Mouse (Mus musculus) G1E (cell line): ENCODE data around the gene Rfx3. TPM values are rescaled to one million over a fixed set of nuclear protein-coding genes. Genes with fewer than 3 reads are reported as not detected.
A peak's percentile ranks its signal among the peaks of the same experiment; 100 is the strongest.

ENCODE experiments used
- ATAC-seq: 2 replicates; pipeline ENCODE4 v1.8.0; 2016; ENCODE audit warnings: mild to moderate bottlenecking; ENCODE audit not compliant: insufficient number of reproducible peaks, poor library complexity, low FRiP score, severe bottlenecking; ENCODE audit errors: extremely low read depth
- DNase-seq: peaks from one replicate; pipeline ENCODE4 v3.0.0; 2012; ENCODE audit warnings: low spot score
- H3K27me3 ChIP-seq: 2 replicates; pipeline ENCODE4 v1.6.1; 2012; ENCODE audit warnings: mild to moderate bottlenecking, low read length, inconsistent platforms; ENCODE audit not compliant: insufficient read depth
- H3K36me3 ChIP-seq: replicated peaks from 2 replicates; pipeline ENCODE3; 2012; ENCODE audit warnings: mild to moderate bottlenecking, inconsistent platforms
- H3K4me1 ChIP-seq: 2 replicates; pipeline ENCODE4 v1.6.1; 2012; ENCODE audit warnings: low read depth, low read length, inconsistent platforms, mixed read lengths; ENCODE audit not compliant: insufficient read depth
- H3K4me3 ChIP-seq: 2 replicates; pipeline ENCODE4 v1.5.1; 2012; ENCODE audit warnings: low read depth, mild to moderate bottlenecking, inconsistent platforms, low read length, moderate library complexity, mixed read lengths
- H3K9me3 ChIP-seq: replicated peaks from 2 replicates; pipeline ENCODE4 v1.6.1; 2012; ENCODE audit warnings: inconsistent platforms
- CTCF ChIP-seq: IDR thresholded peaks from 2 replicates; pipeline ENCODE4 v1.5.1; 2012; ENCODE audit warnings: low read depth, low read length, inconsistent platforms, mixed read lengths
- GATA1 ChIP-seq: IDR thresholded peaks from 2 replicates; pipeline ENCODE4 v1.6.1; 2012; ENCODE audit warnings: borderline replicate concordance, low read length, inconsistent platforms, mixed read lengths
- GATA2 ChIP-seq: IDR thresholded peaks from 2 replicates; pipeline ENCODE4 v1.6.1; 2012; ENCODE audit warnings: low read depth, low read length, inconsistent platforms, borderline replicate concordance
- POLR2AphosphoS5 ChIP-seq: IDR thresholded peaks from 2 replicates; pipeline ENCODE4 v1.6.1; 2012; ENCODE audit warnings: low read depth, low read length, inconsistent platforms; ENCODE audit not compliant: insufficient replicate concordance
- TAL1 ChIP-seq: conservative IDR thresholded peaks from 2 replicates; pipeline ENCODE4 v1.6.1; 2012; ENCODE audit warnings: low read depth, low read length, inconsistent platforms, mixed read lengths
- polyA plus RNA-seq: library from polyadenylated mRNA; stranded (reverse); fragments of >175 nt; gene quantifications from 2 replicates; pipeline ENCODE4 v1.2.3, GENCODE M21; 2012
- total RNA-seq, 2 experiments: library from RNA; stranded (forward) in 1 of 2; stranded (reverse) in 1 of 2; fragments of 200-1000 nt in 1 of 2; fragments of >200 nt in 1 of 2; fragmentation: Nextera tagmentation in 1 of 2; gene quantifications; 2 replicates each; pipeline ENCODE4 v1.2.3; 2014 to 2017

Gene Rfx3
- total and polyA plus RNA-seq, 3 experiments = 0.50 to 13.7 (median 3.8) TPM

DNA sequence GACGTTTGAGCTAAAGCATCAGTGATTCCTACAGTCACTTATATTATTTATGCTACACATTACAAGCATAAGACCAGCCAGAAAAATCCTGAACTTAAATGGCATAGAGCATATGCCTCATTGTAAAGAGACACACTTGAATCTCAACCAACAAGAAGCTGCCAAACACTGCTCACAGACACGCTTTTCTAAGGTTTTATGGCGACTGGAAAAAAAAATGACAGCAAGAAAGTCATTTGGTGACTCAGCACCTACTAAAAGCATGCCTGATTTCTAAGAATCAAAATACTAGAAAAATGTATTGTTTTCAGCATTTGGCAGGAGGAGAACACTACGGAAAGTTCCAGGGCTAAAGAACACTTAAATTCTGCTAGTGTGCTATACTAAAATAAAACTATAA, 163.9 kb downstream of the Rfx3 start:
- Histone ChIP-seq H3K4me3 (no peak overlapping the region), H3K9me3 (no peaks in the 10 kb centered on the region), H3K4me1 (no peaks in the 10 kb centered on the region), H3K27me3 (no peaks in the 10 kb centered on the region), H3K36me3 (peaks cover 2% of the 10 kb centered on the region)
- no peak for ATAC-seq
- DNase-seq = no peak
- TF ChIP-seq POLR2AphosphoS5 = no peak
- no peak for TF ChIP-seq TAL1
- no peak for TF ChIP-seq GATA2
- no peak for TF ChIP-seq GATA1
- TF ChIP-seq CTCF = no peak

DNA sequence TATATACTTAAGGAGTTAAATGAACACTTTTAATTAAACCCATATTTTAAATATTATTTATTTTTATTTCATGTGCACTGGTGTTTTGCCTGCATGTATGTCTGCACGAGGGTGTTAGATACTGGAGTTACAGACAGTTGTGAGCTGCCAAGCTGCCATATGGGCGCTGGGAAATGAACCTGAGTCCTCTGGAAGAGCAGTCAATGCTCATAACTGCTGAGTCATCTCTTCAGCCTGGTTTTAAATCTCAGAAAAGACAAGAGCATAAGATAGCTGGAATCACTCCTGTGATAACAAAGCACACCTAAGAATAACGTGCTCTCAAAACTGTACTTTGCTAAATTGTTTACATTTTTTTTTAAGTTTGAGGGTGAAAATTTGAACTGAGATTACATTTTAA, 172.3 kb downstream of the Rfx3 start:
- H3K27me3 ChIP-seq = no peaks in the 10 kb centered on the region
- no peak for DNase-seq
- H3K4me1 ChIP-seq = no peaks in the 10 kb centered on the region
- no peak for ATAC-seq
- no peak overlapping the region for H3K4me3 ChIP-seq
- TF ChIP-seq CTCF = no peak
- TF ChIP-seq GATA1 = no peak
- TF ChIP-seq TAL1 = no peak
- no peak for TF ChIP-seq GATA2
- TF ChIP-seq POLR2AphosphoS5 = no peak
- no peaks in the 10 kb centered on the region for H3K9me3 ChIP-seq
- no peaks in the 10 kb centered on the region for H3K36me3 ChIP-seq

DNA sequence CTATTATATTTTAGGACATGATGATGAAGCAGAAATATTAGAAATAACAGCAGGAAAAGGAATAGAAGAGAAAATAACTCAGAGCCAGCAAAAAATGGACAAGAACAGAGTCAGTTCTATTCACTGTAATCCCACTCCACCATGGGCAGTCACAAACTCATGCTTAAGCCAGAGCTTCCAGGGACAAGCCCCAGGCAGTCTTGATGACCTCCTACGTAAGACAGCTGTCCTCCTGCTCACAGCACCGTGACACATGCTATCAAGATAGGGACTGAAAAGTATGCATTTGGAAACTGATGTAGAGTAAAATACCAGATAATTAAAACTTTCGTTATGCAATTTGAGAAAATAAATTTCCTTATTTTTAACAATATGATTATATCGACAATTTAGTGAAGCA, 172.9 kb downstream of the Rfx3 start:
- ATAC-seq (no peak), DNase-seq (no peak)
- no peaks in the 10 kb centered on the region for H3K4me1 ChIP-seq
- H3K9me3 ChIP-seq = no peaks in the 10 kb centered on the region
- no peak overlapping the region for H3K4me3 ChIP-seq
- TF ChIP-seq POLR2AphosphoS5 (no peak), TAL1 (no peak), CTCF (no peak), GATA1 (no peak), GATA2 (no peak)
- H3K36me3 ChIP-seq = no peaks in the 10 kb centered on the region
- H3K27me3 ChIP-seq = no peaks in the 10 kb centered on the region

DNA sequence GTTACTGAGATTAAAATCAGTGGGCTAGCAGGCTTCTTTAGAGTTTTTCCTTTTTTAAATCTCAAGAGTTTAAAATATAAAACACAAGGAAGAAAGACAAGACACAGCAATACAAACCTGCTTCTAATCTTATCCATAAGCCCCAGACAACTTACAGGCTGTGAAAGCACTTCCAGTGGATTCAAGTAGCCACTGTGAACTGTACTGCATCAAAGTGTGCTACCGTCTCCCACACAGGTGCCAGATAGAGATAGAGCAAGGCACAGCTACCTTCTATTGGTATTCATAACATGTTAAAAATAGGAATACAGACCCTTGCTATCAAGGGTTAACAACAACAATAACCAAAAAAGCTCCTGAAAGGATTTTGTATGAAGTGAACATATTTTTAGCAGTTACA, 178.5 kb downstream of the Rfx3 start:
- no peak overlapping the region for H3K4me3 ChIP-seq
- no peaks in the 10 kb centered on the region for H3K27me3 ChIP-seq
- DNase-seq = no peak
- TF ChIP-seq GATA1 (no peak), POLR2AphosphoS5 (no peak), TAL1 (no peak), CTCF (no peak), GATA2 (no peak)
- no peaks in the 10 kb centered on the region for H3K9me3 ChIP-seq
- no peaks in the 10 kb centered on the region for H3K36me3 ChIP-seq
- H3K4me1 ChIP-seq = no peaks in the 10 kb centered on the region
- no peak for ATAC-seq

DNA sequence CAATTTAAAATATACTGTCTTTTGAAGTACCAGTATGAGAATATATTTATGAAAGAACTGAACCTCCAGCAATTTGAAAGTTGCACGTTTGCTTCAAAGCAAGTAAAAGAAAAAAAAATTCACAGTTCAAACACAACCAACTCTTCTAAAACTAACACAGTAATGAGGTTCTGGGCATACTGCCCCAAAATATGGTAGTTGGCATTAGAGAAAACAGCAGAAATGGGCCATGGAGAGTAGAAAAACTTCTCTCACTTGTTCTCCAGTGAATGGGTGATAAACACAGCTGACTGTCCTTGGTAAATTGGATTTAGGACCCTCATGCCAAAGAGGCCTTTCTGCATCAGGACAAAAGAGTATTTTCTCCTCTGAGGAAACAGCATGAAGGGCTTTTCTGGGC, 182.7 kb downstream of the Rfx3 start:
- TF ChIP-seq CTCF (no peak), POLR2AphosphoS5 (no peak), GATA2 (no peak), TAL1 (no peak), GATA1 (no peak)
- H3K27me3 ChIP-seq = no peaks in the 10 kb centered on the region

DNA sequence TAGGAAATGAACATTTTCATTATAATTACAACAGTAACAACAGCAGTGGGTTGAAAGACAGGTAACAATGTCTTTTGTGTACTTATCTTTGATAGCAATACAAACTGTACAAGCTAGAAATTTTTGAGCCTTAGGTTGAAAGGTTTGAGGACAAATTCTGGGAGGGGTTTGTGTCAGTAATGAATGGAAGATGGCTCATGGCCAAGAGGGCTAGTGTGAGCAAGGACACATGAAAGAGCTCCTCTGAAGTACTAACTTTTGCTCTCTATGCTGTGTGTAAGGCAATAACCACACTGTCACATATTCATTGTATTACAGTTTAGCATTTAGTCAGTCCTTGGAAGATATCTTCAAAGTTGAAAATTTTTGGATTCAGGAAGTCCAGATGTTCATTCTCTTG, 193.3 kb downstream of the Rfx3 start:
- DNase-seq (no peak), ATAC-seq (no peak)
- H3K36me3 ChIP-seq = peaks cover 4% of the 10 kb centered on the region
- TF ChIP-seq GATA1 (no peak), CTCF (no peak), GATA2 (no peak)
- no peaks in the 10 kb centered on the region for H3K27me3 ChIP-seq
- no peaks in the 10 kb centered on the region for H3K4me1 ChIP-seq
- H3K4me3 ChIP-seq = no peak overlapping the region
- no peaks in the 10 kb centered on the region for H3K9me3 ChIP-seq

More for the DNA sequence above, 182.7 kb downstream of the Rfx3 start:
- H3K4me1 ChIP-seq = no peaks in the 10 kb centered on the region
- no peak overlapping the region for H3K4me3 ChIP-seq
- ATAC-seq = no peak
- H3K9me3 ChIP-seq = no peaks in the 10 kb centered on the region
- no peaks in the 10 kb centered on the region for H3K36me3 ChIP-seq
- DNase-seq = no peak

DNA sequence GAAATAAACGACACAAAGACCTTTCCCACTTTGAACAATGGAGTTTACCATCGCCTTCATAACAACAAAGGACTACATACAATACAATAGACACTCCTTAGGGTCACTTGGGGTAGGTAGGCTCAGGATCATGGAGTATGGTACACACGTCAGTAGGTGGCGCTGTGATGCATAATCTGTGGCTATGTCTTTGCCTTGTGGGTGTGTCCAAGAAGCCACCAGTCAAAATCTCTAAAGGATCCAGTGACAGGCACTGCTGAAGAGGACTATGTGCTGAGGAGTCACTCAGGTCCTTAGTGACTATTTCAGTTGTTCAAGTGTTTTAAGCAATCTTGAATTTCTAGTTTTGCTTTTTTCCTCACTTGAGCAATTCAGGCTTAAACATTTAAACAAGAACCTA, 230.9 kb downstream of the Rfx3 start:
- ATAC-seq = peak; percentile 45; the same call in 1 of the 2 replicates
- no peaks in the 10 kb centered on the region for H3K36me3 ChIP-seq
- peak; percentile 25 for DNase-seq
- H3K4me3 ChIP-seq = no peak overlapping the region
- H3K27me3 ChIP-seq = no peaks in the 10 kb centered on the region
- H3K4me1 ChIP-seq = no peaks in the 10 kb centered on the region
- TF ChIP-seq GATA1 (no peak), CTCF (peak; percentile 46; the same call in 1 of the 2 replicates)
- no peaks in the 10 kb centered on the region for H3K9me3 ChIP-seq
